Mouse (Mus musculus) spleen, adult 10 weeks (tissue): Measurements from ENCODE around the gene Pam16. TPM values are rescaled to one million over a fixed set of nuclear protein-coding genes. Genes with fewer than 3 reads are reported as not detected.

ENCODE experiments used
- polyA plus RNA-seq: library from polyadenylated mRNA; stranded (reverse); fragments of 350-450 nt; fragmentation: Illumina TruSeq; extraction: RNeasy Lipid Tissue Mini Kit (QIAGEN cat#74804); gene quantifications from one replicate; pipeline ENCODE4 v1.2.3, GENCODE M21; 2015; ENCODE audit warnings: low replicate concordance; ENCODE audit not compliant: insufficient read depth

Gene Pam16
- 28.6 TPM for polyA plus RNA-seq

DNA sequence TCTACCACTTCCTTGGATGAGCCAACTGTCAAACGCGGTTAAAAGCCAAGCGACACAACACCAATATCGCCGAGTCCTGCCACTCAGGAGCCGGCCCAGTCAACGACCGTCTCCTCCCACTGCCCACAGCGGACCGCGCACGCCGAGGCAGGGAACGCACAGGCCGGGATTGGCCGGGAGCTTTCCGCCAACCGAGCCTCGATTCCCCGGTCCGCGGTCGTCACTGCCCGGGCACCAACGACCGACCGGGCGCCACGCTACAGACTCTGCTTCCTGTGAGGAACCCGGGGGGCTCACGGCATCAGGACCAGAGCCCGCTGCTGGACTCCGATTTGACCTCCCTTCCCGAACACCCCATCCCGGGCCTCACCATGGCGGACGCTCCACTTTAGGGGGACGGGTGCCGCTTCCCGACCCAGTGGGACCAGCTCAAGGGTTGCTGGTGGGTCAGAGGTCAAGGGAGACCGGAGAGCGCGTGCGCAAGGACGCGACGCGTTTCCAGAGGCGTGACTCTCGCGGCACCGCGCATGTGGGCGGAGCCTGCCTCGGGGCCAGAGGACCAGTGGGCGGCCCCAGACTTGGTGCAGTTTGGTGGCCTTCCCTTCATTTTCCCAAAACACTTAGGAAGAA is at the start of gene Pam16:
TSS of gene Pam16 (minus strand) at position 508 of the 630 bp plus-strand sequence.

DNA sequence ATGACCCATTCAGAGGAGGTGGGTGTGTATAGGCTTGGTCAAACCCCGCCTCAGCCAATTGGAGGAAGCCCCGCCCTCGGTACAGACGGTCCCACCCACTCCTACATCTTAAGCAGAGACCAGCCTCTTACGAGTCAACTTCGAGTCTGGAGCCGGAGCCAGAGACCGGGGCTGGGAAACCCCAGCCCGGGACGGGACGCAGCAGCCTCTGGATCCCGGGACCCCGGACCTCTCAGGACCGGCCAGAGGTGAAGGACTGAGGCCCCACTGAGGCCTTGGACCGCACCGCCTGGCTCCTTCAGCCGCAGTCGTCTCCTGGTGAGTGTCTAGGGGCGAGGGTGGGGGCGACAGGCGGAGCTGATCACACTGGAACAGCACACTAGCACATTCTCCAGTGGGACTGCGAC is 15.0 kb upstream of the Pam16 start, which contains the start of the genes Vasn and Dnaja3:
TSS of gene Vasn (plus strand) at position 111 of the 407 bp plus-strand sequence.
TSS of gene Dnaja3 (plus strand) at position 159 of the 407 bp plus-strand sequence.

DNA sequence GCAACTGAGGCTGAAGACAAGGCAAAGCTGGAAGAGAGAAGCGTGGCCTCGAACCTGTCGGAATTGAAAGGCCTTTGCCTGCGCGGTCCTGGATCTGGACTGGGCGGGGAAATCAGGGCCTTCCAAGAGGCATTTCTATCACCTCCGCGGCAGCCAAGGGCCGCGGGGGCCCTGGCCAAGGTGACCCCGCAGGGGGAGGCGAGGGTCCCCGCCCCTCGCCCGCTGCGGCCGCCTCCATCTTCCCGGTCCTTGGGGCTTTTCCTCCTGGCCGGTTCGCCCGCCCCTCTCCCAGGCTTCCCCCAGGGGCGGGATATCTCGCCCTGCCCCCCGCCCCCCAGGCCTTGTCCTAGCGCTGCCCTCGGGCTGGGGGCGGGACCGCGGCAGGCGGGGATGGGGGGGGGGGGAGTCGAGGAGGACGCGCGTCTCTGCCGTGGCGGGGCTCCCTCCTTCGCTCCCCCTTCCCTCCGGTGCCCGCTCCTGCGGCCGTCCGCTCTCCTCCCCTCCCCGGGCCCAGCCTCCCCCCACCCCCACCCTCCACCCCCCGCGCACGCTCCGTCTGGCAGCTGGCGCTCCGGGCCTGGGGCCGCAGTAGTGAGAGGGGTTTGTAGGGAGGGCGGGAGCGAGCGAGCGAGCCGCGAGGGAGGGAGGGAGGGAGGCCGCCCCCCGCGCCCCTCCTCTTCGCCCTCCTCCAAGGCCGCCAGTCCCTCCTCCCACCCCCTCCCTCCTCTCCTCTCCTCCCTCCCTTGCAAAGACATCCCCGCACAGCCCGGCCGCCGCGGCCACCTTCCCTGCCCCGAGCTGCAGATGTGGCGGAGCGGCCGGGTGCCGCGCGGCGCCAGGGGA is 30.6 kb downstream of the Pam16 start, which contains the start of gene Glis2:
TSS of gene Glis2 (plus strand) at position 743 of the 843 bp plus-strand sequence.

Other genes with a start within 250 kb of the Pam16 start
- gene Adcy9, start 204.5 kb downstream of the Pam16 start, polyA plus RNA-seq, result 1.7 TPM
- 1.3 TPM for gene Srl, start 83.2 kb downstream of the Pam16 start, polyA plus RNA-seq
- gene Tfap4, start 65.1 kb downstream of the Pam16 start, polyA plus RNA-seq, result 3.9 TPM
- 2.8 TPM for gene Glis2, start 30.3 kb downstream of the Pam16 start, polyA plus RNA-seq
- 2.1 TPM for gene Vasn, start 15.0 kb upstream of the Pam16 start, polyA plus RNA-seq
- 34.5 TPM for gene Dnaja3, start 15.0 kb upstream of the Pam16 start, polyA plus RNA-seq
- gene Coro7, start 54.8 kb upstream of the Pam16 start, polyA plus RNA-seq, result 40.9 TPM
- 8.6 TPM for gene Nmral1, start 94.4 kb upstream of the Pam16 start, polyA plus RNA-seq
- gene Hmox2, start 101.4 kb upstream of the Pam16 start, polyA plus RNA-seq, result 95.5 TPM
- gene Cdip1, start 165.3 kb upstream of the Pam16 start, polyA plus RNA-seq, result 40.5 TPM
- not detected for gene 4930562C15Rik, start 210.4 kb upstream of the Pam16 start, polyA plus RNA-seq